Mouse (Mus musculus): Measurements from ENCODE around the gene Adcy4. TPM values are rescaled to one million over a fixed set of nuclear protein-coding genes. Genes with fewer than 3 reads are reported as not detected.

The Adcy4 gene
- polyA plus RNA-seq, 1 experiment from 2014 or later: 26.2 TPM

- no peak overlapping the region for H3K27ac ChIP-seq (ENCODE audit: poor library complexity, severe bottlenecking)
- H3K9me3 ChIP-seq (replicated peaks): no peaks in the 10 kb centered on the region
- peaks cover 38% of the 10 kb centered on the region for H3K36me3 ChIP-seq
- H3K9ac ChIP-seq: no peak overlapping the region
- H3K27me3 ChIP-seq (replicated peaks): no peaks in the 10 kb centered on the region
- 89% methylated on average over 10 of the region's 10 CpGs for WGBS
- peak overlapping the region; percentile 99; the same call in 1 of the 2 replicates for H3K4me2 ChIP-seq
- ATAC-seq (ENCODE audit: insufficient number of reproducible peaks, low FRiP score): no peak
- H3K4me1 ChIP-seq (replicated peaks): peaks cover 22% of the 10 kb centered on the region
- H3K4me3 ChIP-seq: no peak overlapping the region
Observed at GRCm38 (mm10) chr14:55747051-55747847, 36.6 kb downstream of the Adcy4 start.

- H3K4me1 ChIP-seq (replicated peaks): peaks cover 22% of the 10 kb centered on the region
- peak overlapping the region; percentile 99 for H3K4me2 ChIP-seq
- no peak for ATAC-seq (ENCODE audit: insufficient number of reproducible peaks, low FRiP score)
- H3K36me3 ChIP-seq: peaks cover 34% of the 10 kb centered on the region
- no peaks in the 10 kb centered on the region for H3K9me3 ChIP-seq (replicated peaks)
- H3K27me3 ChIP-seq (replicated peaks): no peaks in the 10 kb centered on the region
- H3K9ac ChIP-seq: peak overlapping the region; percentile 88
- H3K4me3 ChIP-seq: peak overlapping the region; percentile 84
- 0% methylated on average over 31 of the region's 31 CpGs for WGBS
- H3K27ac ChIP-seq (ENCODE audit: poor library complexity, severe bottlenecking): peak overlapping the region; percentile 20; the same call in 1 of the 2 replicates
Observed at GRCm38 (mm10) chr14:55745861-55746237, 38.0 kb downstream of the Adcy4 start.

GRCm38 (mm10) chr14:55745180-55745860 lies 38.6 kb downstream of the Adcy4 start, which contains the start of the genes Dhrs1 and Nop9:
Gene Dhrs1, minus strand, starts transcription at chr14:55745690.
Gene Nop9, plus strand, starts transcription at chr14:55745693.
- Histone ChIP-seq H3K27ac (ENCODE audit: poor library complexity, severe bottlenecking) (peak within 1 kb of the TSS; percentile 20; the same call in 1 of the 2 replicates), H3K27me3 (replicated peaks) (no peaks in the 10 kb centered on the region), H3K4me3 (peak within 1 kb of the TSS; percentile 84), H3K9ac (peak within 1 kb of the TSS; percentile 88), H3K9me3 (replicated peaks) (no peaks in the 10 kb centered on the region), H3K4me1 (replicated peaks) (peaks cover 22% of the 10 kb centered on the region), H3K4me2 (peak within 1 kb of the TSS; percentile 99), H3K36me3 (peaks cover 35% of the 10 kb centered on the region)
- 1% methylated on average over 48 of the region's 48 CpGs for WGBS
- ATAC-seq (ENCODE audit: insufficient number of reproducible peaks, low FRiP score): peak; percentile 88

GRCm38 (mm10) chr14:55743711-55744110 lies 40.2 kb downstream of the Adcy4 start:
- H3K9me3 ChIP-seq (replicated peaks): no peaks in the 10 kb centered on the region
- no peak overlapping the region for H3K4me3 ChIP-seq
- H3K36me3 ChIP-seq: peaks cover 36% of the 10 kb centered on the region
- H3K4me1 ChIP-seq (replicated peaks): peaks cover 22% of the 10 kb centered on the region
- no peak overlapping the region for H3K27ac ChIP-seq (ENCODE audit: poor library complexity, severe bottlenecking)
- peak; percentile 37; the same call in 1 of the 2 replicates for ATAC-seq (ENCODE audit: insufficient number of reproducible peaks, low FRiP score)
- H3K27me3 ChIP-seq (replicated peaks): no peaks in the 10 kb centered on the region
- 21% methylated on average over 10 of the region's 10 CpGs for WGBS
- peak overlapping the region; percentile 26; the same call in 1 of the 2 replicates for H3K4me2 ChIP-seq
- no peak overlapping the region; the same call in 1 of the 2 replicates for H3K9ac ChIP-seq

GRCm38 (mm10) chr14:55737086-55737687 lies 46.7 kb downstream of the Adcy4 start:
- Histone ChIP-seq H3K36me3 (peaks cover 39% of the 10 kb centered on the region), H3K4me1 (replicated peaks) (no peaks in the 10 kb centered on the region), H3K9ac (no peak overlapping the region), H3K4me2 (no peak overlapping the region), H3K9me3 (replicated peaks) (no peaks in the 10 kb centered on the region), H3K4me3 (no peak overlapping the region), H3K27ac (ENCODE audit: poor library complexity, severe bottlenecking) (no peak overlapping the region), H3K27me3 (replicated peaks) (0 out of 2 replicates have a peak, but pooled peaks cover 5% of the 10 kb centered on the region)
- 80% methylated on average over 9 of the region's 9 CpGs for WGBS
- no peak for ATAC-seq (ENCODE audit: insufficient number of reproducible peaks, low FRiP score)

- no peak for ATAC-seq (ENCODE audit: insufficient number of reproducible peaks, low FRiP score)
- no peaks in the 10 kb centered on the region for H3K9me3 ChIP-seq (replicated peaks)
- no peaks in the 10 kb centered on the region for H3K4me1 ChIP-seq (replicated peaks)
- no peak overlapping the region for H3K9ac ChIP-seq
- H3K36me3 ChIP-seq: peaks cover 30% of the 10 kb centered on the region
- WGBS: 79% methylated on average over 4 of the region's 4 CpGs
- no peak overlapping the region for H3K4me3 ChIP-seq
- no peak overlapping the region for H3K4me2 ChIP-seq
- H3K27me3 ChIP-seq (replicated peaks): 0 out of 2 replicates have a peak, but pooled peaks cover 11% of the 10 kb centered on the region
- no peak overlapping the region for H3K27ac ChIP-seq (ENCODE audit: poor library complexity, severe bottlenecking)
Observed at GRCm38 (mm10) chr14:55735758-55736157, 48.1 kb downstream of the Adcy4 start.

GRCm38 (mm10) chr14:55735334-55735733 lies 48.6 kb downstream of the Adcy4 start:
- no peak overlapping the region for H3K9ac ChIP-seq
- H3K36me3 ChIP-seq: peaks cover 26% of the 10 kb centered on the region
- H3K4me1 ChIP-seq (replicated peaks): no peaks in the 10 kb centered on the region
- no peak for ATAC-seq (ENCODE audit: insufficient number of reproducible peaks, low FRiP score)
- WGBS: 64% methylated on average over 3 of the region's 3 CpGs
- no peak overlapping the region for H3K4me3 ChIP-seq
- H3K27ac ChIP-seq (ENCODE audit: poor library complexity, severe bottlenecking): no peak overlapping the region
- H3K27me3 ChIP-seq (replicated peaks): 0 out of 2 replicates have a peak, but pooled peaks cover 15% of the 10 kb centered on the region
- no peaks in the 10 kb centered on the region for H3K9me3 ChIP-seq (replicated peaks)
- H3K4me2 ChIP-seq: no peak overlapping the region

- Histone ChIP-seq H3K9ac (no peak overlapping the region), H3K36me3 (peaks cover 21% of the 10 kb centered on the region), H3K27me3 (replicated peaks) (0 out of 2 replicates have a peak, but pooled peaks cover 20% of the 10 kb centered on the region), H3K4me1 (replicated peaks) (no peaks in the 10 kb centered on the region), H3K4me3 (no peak overlapping the region), H3K9me3 (replicated peaks) (no peaks in the 10 kb centered on the region), H3K27ac (ENCODE audit: poor library complexity, severe bottlenecking) (no peak overlapping the region), H3K4me2 (no peak overlapping the region)
- WGBS: 72% methylated on average over 7 of the region's 7 CpGs
- no peak for ATAC-seq (ENCODE audit: insufficient number of reproducible peaks, low FRiP score)
Observed at GRCm38 (mm10) chr14:55734869-55735268, 49.0 kb downstream of the Adcy4 start.

GRCm38 (mm10) chr14:55733889-55734288 lies 50.0 kb downstream of the Adcy4 start:
- no peak overlapping the region for H3K4me3 ChIP-seq
- H3K4me2 ChIP-seq: no peak overlapping the region
- H3K9me3 ChIP-seq (replicated peaks): no peaks in the 10 kb centered on the region
- H3K27me3 ChIP-seq (replicated peaks): 0 out of 2 replicates have a peak, but pooled peaks cover 21% of the 10 kb centered on the region
- no peaks in the 10 kb centered on the region for H3K4me1 ChIP-seq (replicated peaks)
- peaks cover 12% of the 10 kb centered on the region for H3K36me3 ChIP-seq
- no peak for ATAC-seq (ENCODE audit: insufficient number of reproducible peaks, low FRiP score)
- H3K9ac ChIP-seq: no peak overlapping the region
- WGBS: 58% methylated on average over 10 of the region's 10 CpGs
- H3K27ac ChIP-seq (ENCODE audit: poor library complexity, severe bottlenecking): no peak overlapping the region

- Histone ChIP-seq H3K4me2 (no peak overlapping the region), H3K4me1 (replicated peaks) (no peaks in the 10 kb centered on the region), H3K9me3 (replicated peaks) (no peaks in the 10 kb centered on the region), H3K27ac (ENCODE audit: poor library complexity, severe bottlenecking) (no peak overlapping the region), H3K9ac (no peak overlapping the region), H3K4me3 (no peak overlapping the region), H3K27me3 (replicated peaks) (0 out of 2 replicates have a peak, but pooled peaks cover 21% of the 10 kb centered on the region), H3K36me3 (no peaks in the 10 kb centered on the region)
- 71% methylated on average over 7 of the region's 7 CpGs for WGBS
- ATAC-seq (ENCODE audit: insufficient number of reproducible peaks, low FRiP score): no peak
Observed at GRCm38 (mm10) chr14:55730531-55731032, 53.3 kb downstream of the Adcy4 start.
